Mouse (Mus musculus): ENCODE results near the gene Esf1. TPM values are rescaled to one million over a fixed set of nuclear protein-coding genes. Genes with fewer than 3 reads are reported as not detected.

Esf1 gene
- polyA plus RNA-seq, 2 experiments = 12.9 to 20.5 TPM

DNA sequence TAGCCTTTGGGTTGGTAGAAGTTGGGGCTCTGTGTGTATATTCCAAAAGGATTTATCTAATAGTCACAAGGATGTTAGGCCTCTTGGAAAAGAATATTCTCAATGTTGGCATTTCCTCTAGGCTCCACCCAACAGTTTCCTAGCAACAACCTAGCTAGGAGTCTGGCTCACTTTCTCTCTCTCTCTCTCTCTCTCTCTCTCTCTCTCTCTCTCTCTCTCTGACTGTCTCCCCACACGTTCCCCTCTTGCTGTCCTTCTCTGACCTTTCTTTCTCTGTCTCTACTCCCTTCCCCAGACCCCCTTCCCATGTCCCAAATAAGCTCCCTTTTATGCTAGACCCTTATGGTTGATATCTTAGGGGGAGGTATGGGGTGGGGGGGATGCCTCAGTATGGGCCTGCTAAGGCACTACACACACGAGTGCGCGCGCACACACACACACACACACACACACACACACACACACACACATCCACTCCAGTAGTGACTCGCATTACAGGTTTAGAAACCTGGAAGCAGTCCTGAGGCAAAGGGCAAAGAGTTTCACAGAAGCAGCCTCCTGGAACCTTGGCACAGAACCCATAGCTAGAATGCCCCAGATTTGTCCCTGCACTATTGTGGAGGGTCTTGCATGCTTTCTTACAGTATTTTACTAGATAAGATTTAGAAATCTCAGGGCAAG lies 91.6 kb downstream of the Esf1 start:
- no peak for DNase-seq (ENCODE audit: low spot score)
- 68% methylated on average over 6 of the region's 6 CpGs for WGBS
- no peak for TF ChIP-seq POLR2A (IDR thresholded peaks at IDR 0.05; ENCODE audit: borderline replicate concordance, extremely low read depth, insufficient read depth, insufficient read length)
- Histone ChIP-seq H3K4me1 (ENCODE audit: control insufficient read depth, insufficient read depth, low read length) (no peaks in the 10 kb centered on the region), H3K9ac (ENCODE audit: low read depth, low read length, severe bottlenecking) (no peak overlapping the region), H3K36me3 (ENCODE audit: control insufficient read depth, insufficient read depth, low read length) (no peaks in the 10 kb centered on the region), H3K4me3 (replicated peaks; ENCODE audit: low read length) (no peak overlapping the region), H3K9me3 (ENCODE audit: control insufficient read depth, low read length) (no peaks in the 10 kb centered on the region), H3K4me2 (replicated peaks; ENCODE audit: low read depth, low read length, severe bottlenecking) (no peak overlapping the region), H3K27me3 (ENCODE audit: control insufficient read depth, insufficient read depth, low read length) (no peaks in the 10 kb centered on the region), H3K27ac (replicated peaks; ENCODE audit: low read depth, low read length) (no peak overlapping the region)
- ATAC-seq (ENCODE audit: low FRiP score, low read depth) = no peak

DNA sequence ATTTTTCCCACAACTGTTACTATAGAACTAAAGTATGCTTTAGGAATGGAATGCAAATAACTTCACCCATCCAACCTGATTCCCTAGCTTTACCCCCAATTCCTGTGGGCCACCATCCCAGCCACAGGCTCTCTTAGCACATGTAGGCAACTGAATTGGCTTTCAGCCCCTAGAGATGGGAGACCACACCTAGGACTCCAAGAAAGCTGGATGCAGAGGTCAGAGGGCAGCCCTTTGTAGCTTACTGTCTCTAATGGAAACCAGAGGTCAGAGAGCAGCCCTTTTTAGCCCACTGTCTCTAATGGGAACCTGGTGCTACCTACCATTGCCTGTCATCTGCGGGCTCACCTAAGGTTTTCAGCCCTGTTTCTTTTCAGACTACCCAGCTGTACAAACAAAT lies 92.9 kb downstream of the Esf1 start:
- Histone ChIP-seq H3K27ac (replicated peaks; ENCODE audit: low read depth, low read length) (no peak overlapping the region), H3K4me2 (replicated peaks; ENCODE audit: low read depth, low read length, severe bottlenecking) (no peak overlapping the region), H3K4me3 (replicated peaks; ENCODE audit: low read length) (no peak overlapping the region), H3K36me3 (ENCODE audit: control insufficient read depth, insufficient read depth, low read length) (no peaks in the 10 kb centered on the region), H3K27me3 (ENCODE audit: control insufficient read depth, insufficient read depth, low read length) (no peaks in the 10 kb centered on the region), H3K9me3 (ENCODE audit: control insufficient read depth, low read length) (no peaks in the 10 kb centered on the region), H3K9ac (ENCODE audit: low read depth, low read length, severe bottlenecking) (no peak overlapping the region), H3K4me1 (ENCODE audit: control insufficient read depth, insufficient read depth, low read length) (no peaks in the 10 kb centered on the region)
- WGBS = 18% methylated on average over 1 of the region's 1 CpGs
- no peak for TF ChIP-seq POLR2A (IDR thresholded peaks at IDR 0.05; ENCODE audit: borderline replicate concordance, extremely low read depth, insufficient read depth, insufficient read length)
- DNase-seq (ENCODE audit: low spot score) (no peak), ATAC-seq (ENCODE audit: low FRiP score, low read depth) (no peak)

DNA sequence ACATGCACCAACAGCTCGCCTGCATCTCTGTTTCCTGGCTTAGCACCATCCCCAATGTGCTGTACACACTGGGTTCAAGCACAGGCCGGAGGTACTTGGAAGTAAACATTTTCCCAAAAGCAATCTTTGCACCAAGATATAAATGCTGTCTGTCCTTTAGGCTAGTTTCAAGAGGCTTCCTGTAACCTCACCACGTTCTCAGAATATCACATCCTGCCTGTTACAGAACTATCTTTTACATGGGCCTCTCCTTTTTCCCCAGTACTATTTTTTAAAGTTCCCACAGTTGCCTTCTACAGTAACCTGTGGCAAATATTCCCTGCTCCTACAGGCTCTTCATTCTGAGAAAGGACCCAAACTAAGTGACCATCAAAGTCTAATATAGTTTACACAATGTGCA lies 95.2 kb downstream of the Esf1 start:
- Histone ChIP-seq H3K9ac (ENCODE audit: low read depth, low read length, severe bottlenecking) (no peak overlapping the region), H3K4me2 (replicated peaks; ENCODE audit: low read depth, low read length, severe bottlenecking) (no peak overlapping the region), H3K27ac (replicated peaks; ENCODE audit: low read depth, low read length) (no peak overlapping the region), H3K36me3 (ENCODE audit: control insufficient read depth, insufficient read depth, low read length) (no peaks in the 10 kb centered on the region), H3K9me3 (ENCODE audit: control insufficient read depth, low read length) (no peaks in the 10 kb centered on the region), H3K27me3 (ENCODE audit: control insufficient read depth, insufficient read depth, low read length) (no peaks in the 10 kb centered on the region), H3K4me3 (replicated peaks; ENCODE audit: low read length) (no peak overlapping the region), H3K4me1 (ENCODE audit: control insufficient read depth, insufficient read depth, low read length) (no peaks in the 10 kb centered on the region)
- no peak for TF ChIP-seq POLR2A (IDR thresholded peaks at IDR 0.05; ENCODE audit: borderline replicate concordance, extremely low read depth, insufficient read depth, insufficient read length)
- WGBS = 77% methylated on average over 3 of the region's 3 CpGs
- ATAC-seq (ENCODE audit: low FRiP score, low read depth) = no peak
- DNase-seq (ENCODE audit: low spot score) = no peak

Other genes with a start within 250 kb of the Esf1 start
- gene Tasp1, start 103.8 kb downstream of the Esf1 start, polyA plus RNA-seq (2012; rRNA removed) = 10.5 and 11.6 TPM in 2 replicates
- gene Tasp1, start 103.8 kb downstream of the Esf1 start, polyA plus RNA-seq (2014; fragmentation: Nextera tagmentation; extraction: Ambion mirVana) = 21.0 and 23.3 TPM in 2 replicates
- gene Gm17374, start 18.5 kb downstream of the Esf1 start, polyA plus RNA-seq (2012; rRNA removed) = not detected in 2 replicates
- gene Gm17374, start 18.5 kb downstream of the Esf1 start, polyA plus RNA-seq (2014; fragmentation: Nextera tagmentation; extraction: Ambion mirVana) = not detected in 2 replicates
- 13.3 and 18.9 TPM in 2 replicates for gene Ndufaf5, start 85 bp upstream of the Esf1 start, polyA plus RNA-seq (2012; rRNA removed)
- gene Ndufaf5, start 85 bp upstream of the Esf1 start, polyA plus RNA-seq (2014; fragmentation: Nextera tagmentation; extraction: Ambion mirVana) = 26.5 and 26.9 TPM in 2 replicates
- not detected in 2 replicates for gene Sel1l2, start 219.1 kb upstream of the Esf1 start, polyA plus RNA-seq (2012; rRNA removed)
- not detected in 2 replicates for gene Sel1l2, start 219.1 kb upstream of the Esf1 start, polyA plus RNA-seq (2014; fragmentation: Nextera tagmentation; extraction: Ambion mirVana)
- gene Macrod2, start 224.7 kb upstream of the Esf1 start, polyA plus RNA-seq (2012; rRNA removed) = 5.4 and 8.5 TPM in 2 replicates
- 24.5 and 28.9 TPM in 2 replicates for gene Macrod2, start 224.7 kb upstream of the Esf1 start, polyA plus RNA-seq (2014; fragmentation: Nextera tagmentation; extraction: Ambion mirVana)